Mouse (Mus musculus) gastrocnemius, adult 18-20 months (tissue): ENCODE results near the gene Mgmt. TPM values are rescaled to one million over a fixed set of nuclear protein-coding genes. Genes with fewer than 3 reads are reported as not detected.

Experiments
- DNase-seq: peaks from one replicate; pipeline ENCODE4 v3.0.0; 2021; ENCODE audit warnings: low spot score
- total RNA-seq, 2 experiments: library from RNA; stranded (reverse); gene quantifications; 2 replicates each; pipeline ENCODE4 v1.2.3; 2021

Mgmt gene
- total RNA-seq, 2 experiments from 2014 or later: 3.5 to 3.7 TPM

GRCm38 (mm10) chr7:137001215-137001614 lies 106.8 kb downstream of the Mgmt start:
- DNase-seq: no peak

DNA sequence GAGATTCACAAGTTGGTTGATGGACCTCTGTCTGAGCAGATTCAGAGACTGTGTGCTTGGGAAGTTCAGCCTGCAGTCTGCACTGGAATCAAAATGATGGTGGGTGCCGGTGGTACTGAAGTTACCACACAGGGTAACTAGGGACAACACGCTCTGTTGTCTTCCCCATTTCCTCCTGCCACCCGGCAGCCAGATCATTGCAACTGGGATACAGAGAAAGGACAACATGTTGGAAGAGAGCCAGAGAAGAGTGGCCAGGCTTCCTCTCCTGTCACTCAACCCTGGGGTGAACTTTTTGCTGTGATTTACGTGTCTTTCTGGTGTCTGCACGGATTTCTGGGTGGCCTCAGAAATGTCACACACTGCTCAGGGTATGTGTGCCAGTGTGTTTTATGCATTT lies 107.4 kb downstream of the Mgmt start:
- DNase-seq: no peak

DNA sequence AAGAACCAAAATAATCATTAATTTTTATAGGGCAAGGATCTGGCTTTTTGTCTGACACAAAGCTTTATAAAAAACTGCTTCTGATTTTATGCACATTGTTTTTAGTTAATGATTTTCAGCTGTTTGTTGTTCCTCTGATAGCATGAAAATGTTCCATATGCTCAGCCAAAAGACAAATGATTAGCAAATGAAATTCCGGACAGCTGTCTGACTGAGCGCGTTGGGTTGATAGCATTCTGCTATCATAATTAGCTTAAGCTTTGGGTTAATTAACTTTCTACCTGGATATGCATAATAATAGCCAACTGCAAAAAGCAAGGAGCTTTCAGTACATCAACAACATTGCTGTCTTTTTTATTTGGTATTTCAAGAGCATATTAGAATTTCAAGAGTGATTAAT lies 108.0 kb downstream of the Mgmt start:
- DNase-seq: no peak

- DNase-seq: no peak
Measured at GRCm38 (mm10) chr7:137005293-137005692, 110.9 kb downstream of the Mgmt start.

DNA sequence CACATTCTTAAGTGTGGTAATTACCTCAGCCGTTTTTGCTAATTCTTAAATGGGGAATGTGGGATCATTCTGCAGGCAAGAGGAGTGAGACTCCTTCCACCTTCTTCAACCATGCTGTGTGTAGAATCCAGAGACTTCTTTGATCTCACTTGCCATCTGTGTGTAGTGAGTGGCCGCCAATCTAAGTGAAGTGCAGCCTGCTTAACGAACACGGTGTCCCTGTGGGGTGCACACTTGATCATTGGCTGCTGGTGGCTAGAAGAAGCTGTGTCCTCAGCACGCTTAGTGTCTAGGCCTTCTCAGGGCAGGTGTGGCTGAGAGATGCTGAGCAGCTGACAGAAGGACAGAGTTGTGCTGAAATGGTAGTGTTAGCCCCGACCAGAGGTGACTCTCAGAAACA lies 113.9 kb downstream of the Mgmt start:
- DNase-seq: no peak

- DNase-seq: no peak
Measured at GRCm38 (mm10) chr7:137009732-137010275, 115.4 kb downstream of the Mgmt start.

DNA sequence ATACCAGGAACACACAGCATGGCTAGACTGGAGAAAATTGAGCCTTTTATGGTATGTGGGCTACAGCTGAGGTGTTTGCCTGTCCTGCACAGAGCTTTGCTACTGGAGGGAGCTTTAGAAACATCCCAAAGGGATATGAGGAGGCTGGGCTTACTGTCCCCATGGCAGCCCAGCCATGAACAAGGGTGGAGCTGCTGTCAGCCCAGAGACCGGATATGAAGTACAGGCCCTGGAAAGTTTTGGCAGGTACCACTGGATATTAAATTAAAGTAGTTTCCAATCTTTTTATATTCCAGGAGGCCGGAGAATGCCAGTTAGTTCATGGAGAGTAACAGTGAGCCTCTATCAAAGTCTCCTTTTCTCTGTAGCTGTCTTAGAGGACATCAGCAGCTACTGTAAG lies 116.0 kb downstream of the Mgmt start:
- peak; percentile 6 for DNase-seq

GRCm38 (mm10) chr7:137012687-137013086 lies 118.3 kb downstream of the Mgmt start:
- DNase-seq: no peak

DNA sequence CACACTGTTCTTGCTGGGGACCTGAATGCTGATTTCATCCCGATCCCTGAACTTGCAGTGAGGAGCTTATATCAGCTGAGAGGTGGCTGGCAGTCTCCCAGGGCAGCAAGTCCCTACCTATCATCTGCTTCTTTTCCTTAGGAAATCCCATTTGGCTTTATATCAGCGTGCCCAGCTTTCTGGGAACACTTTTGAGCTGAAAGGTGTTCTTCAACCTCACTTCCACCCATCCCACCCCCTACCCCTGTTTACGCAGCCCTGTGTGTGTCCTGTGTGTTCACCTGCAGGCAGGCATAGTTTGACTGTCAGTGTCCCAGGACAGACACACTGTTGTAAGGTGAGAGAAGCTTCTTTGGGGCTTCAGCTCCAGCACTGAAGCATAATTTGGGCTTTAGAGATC lies 119.0 kb downstream of the Mgmt start:
- no peak for DNase-seq

DNA sequence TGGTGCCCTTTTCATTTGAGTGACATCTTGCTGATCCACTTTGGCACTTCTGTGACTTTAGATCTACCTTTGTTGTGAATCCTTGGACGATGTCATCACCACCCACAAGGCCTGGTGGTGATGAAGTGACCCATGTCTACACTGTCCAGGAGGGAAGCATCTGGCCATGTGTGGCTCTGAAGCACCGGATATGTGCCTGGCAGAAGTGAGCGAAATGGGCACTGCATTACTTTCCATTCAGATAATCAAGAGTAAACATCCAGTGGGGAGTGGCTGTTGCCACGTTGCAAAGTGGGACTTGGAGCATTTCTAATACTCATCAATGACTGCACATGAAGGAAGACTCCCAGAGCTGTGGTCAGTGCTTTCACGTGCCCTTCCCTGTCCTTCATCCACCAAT lies 124.2 kb downstream of the Mgmt start:
- no peak for DNase-seq

GRCm38 (mm10) chr7:137020195-137020594 lies 125.8 kb downstream of the Mgmt start:
- DNase-seq: no peak

GRCm38 (mm10) chr7:137030789-137031188 lies 136.4 kb downstream of the Mgmt start:
- no peak for DNase-seq

GRCm38 (mm10) chr7:137033177-137033576 lies 138.8 kb downstream of the Mgmt start:
- no peak for DNase-seq

- no peak for DNase-seq
Measured at GRCm38 (mm10) chr7:137034986-137035385, 140.6 kb downstream of the Mgmt start.

GRCm38 (mm10) chr7:137035916-137036315 lies 141.5 kb downstream of the Mgmt start:
- DNase-seq: no peak

DNA sequence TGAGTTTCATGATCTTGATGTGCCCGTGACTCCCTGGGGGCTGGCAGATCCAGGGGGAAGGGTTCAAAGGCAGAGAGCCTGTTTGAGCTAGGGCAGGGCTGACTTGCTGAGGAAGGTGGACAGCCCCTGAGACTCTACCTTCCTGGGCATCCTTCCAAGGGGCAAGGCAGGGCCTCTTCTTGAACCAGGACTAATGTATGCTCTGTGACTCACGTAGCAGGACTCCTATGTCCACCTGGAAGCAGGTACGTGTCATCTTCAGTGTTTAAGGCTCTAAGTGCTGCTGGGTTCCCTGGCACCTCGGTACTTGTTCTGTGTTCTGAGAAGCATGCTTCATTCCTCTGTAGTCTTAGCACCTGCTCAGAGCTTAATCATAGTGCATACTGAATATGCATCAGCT lies 143.1 kb downstream of the Mgmt start:
- no peak for DNase-seq

- DNase-seq: no peak
Measured at GRCm38 (mm10) chr7:137037872-137038271, 143.5 kb downstream of the Mgmt start.

- DNase-seq: no peak
Measured at GRCm38 (mm10) chr7:137038311-137038945, 144.0 kb downstream of the Mgmt start.

GRCm38 (mm10) chr7:137038946-137039320 lies 144.5 kb downstream of the Mgmt start:
- no peak for DNase-seq

DNA sequence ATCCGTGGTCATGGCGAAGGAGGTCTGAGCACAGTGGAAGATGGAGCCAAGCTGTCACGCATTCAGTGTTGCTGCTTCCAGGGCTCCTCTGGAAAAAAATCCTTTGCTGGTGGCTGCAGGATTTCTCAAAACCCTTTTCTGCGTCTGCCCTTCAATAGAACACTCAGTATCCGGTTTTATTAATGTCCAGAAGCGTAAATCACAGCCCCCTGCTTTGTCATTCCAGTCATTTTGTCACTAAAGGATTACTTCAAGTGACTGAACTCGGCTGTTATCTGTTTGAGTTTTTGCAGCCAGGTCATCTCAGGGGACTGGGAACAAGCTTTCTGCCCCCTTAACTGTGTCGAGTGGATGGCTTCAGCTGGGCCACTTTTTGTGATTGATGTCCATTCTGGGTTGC lies 146.2 kb downstream of the Mgmt start:
- no peak for DNase-seq

DNA sequence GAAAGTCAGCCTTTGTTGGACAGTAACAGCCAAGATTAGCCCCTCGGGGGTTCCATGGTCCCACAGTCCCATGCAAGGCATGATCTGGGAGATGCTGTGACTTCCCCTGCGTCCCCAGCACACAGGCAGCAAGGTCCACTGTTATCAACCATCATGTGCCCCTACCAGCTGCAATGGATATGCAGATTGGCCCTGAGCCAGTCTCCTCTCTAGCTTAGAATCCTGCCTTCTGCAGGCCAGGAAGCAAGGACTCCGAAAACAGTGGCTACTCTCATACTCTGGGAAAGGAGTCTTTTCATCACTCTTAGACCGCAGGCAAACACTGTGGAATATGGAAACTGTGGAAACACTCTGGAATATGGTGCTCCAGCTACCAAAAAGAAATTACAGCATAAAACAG lies 152.5 kb downstream of the Mgmt start:
- no peak for DNase-seq

GRCm38 (mm10) chr7:137048086-137048922 lies 153.9 kb downstream of the Mgmt start:
- DNase-seq: no peak

GRCm38 (mm10) chr7:137054343-137054742 lies 159.9 kb downstream of the Mgmt start:
- no peak for DNase-seq
